Mouse (Mus musculus) ES-E14 (cell line): ENCODE results near the gene Gm38655.

Experiments
- CHD2 ChIP-seq: IDR thresholded peaks from 2 replicates; pipeline ENCODE4 v1.6.1; 2014; ENCODE audit warnings: mild to moderate bottlenecking, low read depth, low read length, inconsistent platforms
- HCFC1 ChIP-seq: IDR thresholded peaks from 2 replicates; pipeline ENCODE4 v1.6.1; 2012; ENCODE audit warnings: low read length, inconsistent platforms, borderline replicate concordance; ENCODE audit not compliant: insufficient read depth

DNA sequence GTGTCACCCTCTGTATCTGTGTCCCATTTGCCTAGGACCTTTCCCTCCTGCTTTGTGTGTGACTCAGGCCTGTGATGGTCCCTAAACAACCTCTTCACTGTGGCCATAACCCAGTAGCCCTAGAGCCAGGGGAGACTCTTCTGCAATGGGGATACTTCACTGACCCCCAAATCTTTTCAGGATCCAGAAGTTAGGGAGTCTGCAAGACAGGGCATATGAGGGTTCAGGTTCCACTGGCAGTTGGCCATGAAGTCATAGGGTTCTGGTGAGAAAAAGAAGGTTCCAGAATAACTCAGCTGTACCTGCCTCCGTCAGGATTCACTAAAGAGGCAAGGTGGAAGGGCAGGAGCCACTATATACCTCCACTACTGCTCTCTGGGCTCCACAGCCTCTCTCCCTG is 13.1 kb downstream of the Gm38655 start, which contains the start of gene Ccdc154:
- TF ChIP-seq CHD2 = no peak
- no peak for TF ChIP-seq HCFC1
